Mouse (Mus musculus): ENCODE measurements around the gene Zap70.

DNA sequence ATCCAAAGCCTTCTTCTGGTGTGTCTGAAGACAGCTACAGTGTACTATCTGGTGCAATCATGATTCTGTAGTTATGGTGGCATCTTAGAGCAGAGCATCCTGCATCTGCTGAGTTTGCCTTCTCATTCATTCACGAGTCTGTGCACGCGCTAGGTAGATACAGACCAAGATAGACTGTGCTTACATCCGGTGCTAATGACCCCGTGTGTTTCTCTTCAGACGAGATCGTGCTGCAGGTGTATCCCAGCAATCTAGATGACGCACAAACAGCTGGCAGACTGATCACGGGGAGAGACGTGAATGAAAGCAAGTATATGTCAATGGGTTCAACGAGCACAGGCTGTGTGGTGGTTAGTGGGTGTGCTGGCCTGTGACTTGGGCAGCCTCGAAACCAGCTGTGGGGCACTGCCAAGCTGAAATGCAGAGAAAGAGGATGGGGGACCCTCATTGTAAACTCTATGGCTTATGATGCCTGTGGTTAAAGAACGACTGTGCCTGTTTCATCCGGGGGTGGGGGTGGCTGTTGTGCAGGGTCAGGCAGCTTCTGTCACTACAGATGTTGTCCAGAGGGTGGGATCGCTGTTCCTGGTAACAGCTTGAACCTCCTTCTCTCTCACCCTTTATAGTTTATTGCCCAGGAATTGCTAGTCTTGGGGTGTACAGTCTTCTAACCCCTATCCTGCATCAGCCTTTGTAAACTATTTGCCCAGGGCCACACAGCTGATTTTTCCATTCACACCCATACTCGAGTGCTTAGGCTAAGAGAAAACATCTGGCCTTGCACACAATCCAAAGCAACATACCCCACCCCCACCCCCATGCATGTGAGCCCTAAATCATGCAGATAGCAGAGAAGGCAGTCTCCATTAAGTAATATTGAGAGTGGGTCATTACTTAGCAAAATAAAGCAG lies 38.2 kb upstream of the Zap70 start:
- TF ChIP-seq CTCF (IDR thresholded peaks at IDR 0.05; ENCODE audit: extremely low read depth, insufficient read depth, insufficient read length, insufficient replicate concordance) (no peak), POLR2A (IDR thresholded peaks at IDR 0.05; ENCODE audit: low read depth, low read length) (no peak)
